Mouse (Mus musculus): Measurements from ENCODE around the gene Il17c.

DNA sequence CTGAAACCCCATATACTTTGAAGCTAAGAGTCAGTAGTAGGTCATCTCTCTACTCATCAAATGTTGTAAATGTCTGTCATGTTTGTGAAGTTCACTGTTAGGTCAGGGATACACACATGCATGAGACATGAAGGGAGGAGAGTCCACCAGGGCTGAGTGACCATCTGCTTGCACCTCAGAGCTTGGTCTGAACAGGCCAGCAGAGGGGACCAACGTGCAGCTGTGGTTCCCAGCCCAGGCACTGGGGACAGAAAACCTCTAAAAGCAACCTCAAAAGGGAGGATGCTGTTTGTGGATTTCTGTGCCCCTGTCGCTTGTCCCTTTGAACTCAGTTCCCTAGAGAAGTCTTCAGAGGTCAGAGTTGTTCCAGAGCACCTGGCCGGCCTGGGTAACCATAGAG lies 23.4 kb downstream of the Il17c start:
- peak; percentile 51; the same call in 1 of the 2 replicates for TF ChIP-seq CTCF (IDR thresholded peaks at IDR 0.05; ENCODE audit: low read depth)
- no peak for TF ChIP-seq EP300 (IDR thresholded peaks at IDR 0.05; ENCODE audit: low read depth)

Data from liver, embryonic 14.5 days (tissue).